Mouse (Mus musculus): ENCODE measurements around the gene Adad1. TPM values are rescaled to one million over a fixed set of nuclear protein-coding genes. Genes with fewer than 3 reads are reported as not detected.

The Adad1 gene
- total RNA-seq, 2 experiments from 2014 or later, result not detected

GRCm38 (mm10) chr3:37161096-37161495 is 97.8 kb downstream of the Adad1 start:
- no peak for DNase-seq (ENCODE audit: low spot score in 2 of 2)

DNA sequence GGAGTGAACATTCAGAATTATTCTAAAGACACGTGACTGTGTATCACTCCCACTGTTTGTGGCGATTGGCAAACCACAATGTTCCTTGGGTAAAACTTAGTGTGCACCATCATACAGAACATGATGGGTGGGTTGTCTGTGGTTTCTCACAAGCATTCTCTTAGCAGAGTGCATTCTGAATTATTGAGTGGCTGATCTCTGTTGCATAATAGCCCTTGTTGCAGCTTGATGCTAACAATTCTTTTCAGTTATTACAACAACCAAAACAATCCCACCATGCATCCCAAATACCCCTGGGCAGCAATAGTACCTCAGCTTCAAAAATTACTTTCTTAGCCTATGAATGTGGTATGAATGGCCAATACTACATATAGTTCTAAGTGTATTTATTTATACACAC is 106.0 kb downstream of the Adad1 start:
- no peak for DNase-seq (ENCODE audit: low spot score in 2 of 2)

Other genes with a start within 250 kb of the Adad1 start
- 10 to 100 TPM; 87.8 to 88.3 TPM for gene 4932438A13Rik, start 200.4 kb upstream of the Adad1 start, total RNA-seq (2021)
- gene Il2, start 62.4 kb downstream of the Adad1 start, total RNA-seq (2021), result not detected
- under 1 TPM in 1 of 2 experiments, not detected in 1; 0.23 TPM for gene Il21, start 169.1 kb downstream of the Adad1 start, total RNA-seq (2021)
- gene Bbs12, start 249.0 kb downstream of the Adad1 start, total RNA-seq (2021), result 1 to 10 TPM; 5.2 to 6.3 TPM
- gene Cetn4, start 249.2 kb downstream of the Adad1 start, total RNA-seq (2021), result 10 to 100 TPM in 1 of 2 experiments, 1 to 10 TPM in 1; 9.0 to 13.3 TPM

Measured in layer of hippocampus, adult 18-20 months (tissue).